Mouse (Mus musculus) mature B cell (primary cell): ENCODE measurements around the gene Gpr3.

Experiments
- in situ Hi-C: fragments of 300-500 bp; cut with MboI; formaldehyde crosslinking; loops from 2 replicates; pipeline ENCODE4 v1.14.3; 2019

Gene Gpr3

GRCm38 (mm10) chr4:133211751-133212561, at the start of gene Gpr3, which contains the start of gene Cd164l2:
TSS of gene Gpr3 (minus strand) at chr4:133212536.
TSS of gene Cd164l2 (plus strand) at chr4:133212131.
- in situ Hi-C loops: no loop called here

- in situ Hi-C loops: no loop called here
These were observed 49.5 kb upstream of the Gpr3 start for GRCm38 (mm10) chr4:133261641-133262374.

- in situ Hi-C loops: no loop called here
These were observed 45.6 kb upstream of the Gpr3 start for GRCm38 (mm10) chr4:133257798-133258408.

GRCm38 (mm10) chr4:133257230-133257629, 44.9 kb upstream of the Gpr3 start:
- in situ Hi-C loops: no loop called here

- in situ Hi-C loops: no loop called here
These were observed 44.5 kb upstream of the Gpr3 start for GRCm38 (mm10) chr4:133256820-133257219.

GRCm38 (mm10) chr4:133255392-133255791, 43.1 kb upstream of the Gpr3 start:
- in situ Hi-C loops: no loop called here

GRCm38 (mm10) chr4:133253412-133253811, 41.1 kb upstream of the Gpr3 start:
- in situ Hi-C loops: no loop called here

- in situ Hi-C loops: no loop called here
These were observed 39.8 kb upstream of the Gpr3 start for GRCm38 (mm10) chr4:133252089-133252488.

GRCm38 (mm10) chr4:133251214-133251613, 38.9 kb upstream of the Gpr3 start:
- in situ Hi-C loops: no loop called here

GRCm38 (mm10) chr4:133250609-133251008, 38.3 kb upstream of the Gpr3 start:
- in situ Hi-C loops: no loop called here

GRCm38 (mm10) chr4:133247806-133248449, 35.6 kb upstream of the Gpr3 start:
- in situ Hi-C loops: no loop called here

GRCm38 (mm10) chr4:133247072-133247471, 34.7 kb upstream of the Gpr3 start:
- in situ Hi-C loops: no loop called here

GRCm38 (mm10) chr4:133244289-133244688, 32.0 kb upstream of the Gpr3 start:
- in situ Hi-C loops: no loop called here

GRCm38 (mm10) chr4:133243538-133243937, 31.2 kb upstream of the Gpr3 start:
- in situ Hi-C loops: no loop called here

- in situ Hi-C loops: no loop called here
These were observed 30.4 kb upstream of the Gpr3 start for GRCm38 (mm10) chr4:133242710-133243109.

GRCm38 (mm10) chr4:133241910-133242309, 29.6 kb upstream of the Gpr3 start:
- in situ Hi-C loops: no loop called here

GRCm38 (mm10) chr4:133240934-133241908, 28.9 kb upstream of the Gpr3 start:
- in situ Hi-C loops: no loop called here

- in situ Hi-C loops: no loop called here
These were observed 28.2 kb upstream of the Gpr3 start, which contains the start of gene Map3k6 for GRCm38 (mm10) chr4:133240490-133240921. TSS of gene Map3k6 (plus strand) at chr4:133240818.

GRCm38 (mm10) chr4:133237911-133238310, 25.6 kb upstream of the Gpr3 start:
- in situ Hi-C loops: no loop called here

- in situ Hi-C loops: no loop called here
These were observed 23.1 kb upstream of the Gpr3 start for GRCm38 (mm10) chr4:133235415-133235814.

GRCm38 (mm10) chr4:133234771-133235170, 22.4 kb upstream of the Gpr3 start:
- in situ Hi-C loops: no loop called here
